Mouse (Mus musculus): ENCODE results near the gene Tmem131l.

GRCm38 (mm10) chr3:84040476-84041082 lies 604 bp upstream of the Tmem131l start:
- TF ChIP-seq POLR2A (IDR thresholded peaks at IDR 0.05; ENCODE audit: borderline replicate concordance, extremely low read depth, insufficient read depth, insufficient read length, poor library complexity, severe bottlenecking) = no peak
- TF ChIP-seq CTCF (IDR thresholded peaks at IDR 0.05; ENCODE audit: borderline replicate concordance, extremely low read depth, insufficient read depth, insufficient read length) = no peak
